Mouse (Mus musculus) midbrain, embryonic 15.5 days (tissue): ENCODE results near the gene Gm18596. TPM values are rescaled to one million over a fixed set of nuclear protein-coding genes. Genes with fewer than 3 reads are reported as not detected.

Source experiments
- ATAC-seq: fragments of 200-750 bp; cut with Nextera tagmentation; replicated peaks from 2 replicates; pipeline ENCODE4 v1.8.0; 2017; ENCODE audit warnings: moderate TSS enrichment
- H3K27ac ChIP-seq: fragments of 300-500 bp; sonication (generic); 2 replicates; pipeline ENCODE4 v1.5.1; 2015; ENCODE audit warnings: mild to moderate bottlenecking, inconsistent platforms
- H3K27me3 ChIP-seq: fragments of 300-500 bp; sonication (generic); replicated peaks from 2 replicates; pipeline ENCODE4 v1.6.1; 2015; ENCODE audit warnings: inconsistent platforms
- H3K36me3 ChIP-seq: fragments of 300-500 bp; sonication (generic); replicated peaks from 2 replicates; pipeline ENCODE4 v1.6.1; 2015; ENCODE audit warnings: inconsistent platforms
- H3K4me1 ChIP-seq: fragments of 300-500 bp; sonication (generic); 2 replicates; pipeline ENCODE4 v1.6.1; 2015; ENCODE audit warnings: inconsistent platforms
- H3K4me2 ChIP-seq: fragments of 300-500 bp; sonication (generic); 2 replicates; pipeline ENCODE4 v1.6.1; 2015; ENCODE audit warnings: inconsistent platforms, mild to moderate bottlenecking, moderate library complexity
- H3K4me3 ChIP-seq: fragments of 300-500 bp; sonication (generic); 2 replicates; pipeline ENCODE4 v1.5.1; 2015; ENCODE audit warnings: mild to moderate bottlenecking, inconsistent platforms
- H3K9ac ChIP-seq: fragments of 300-500 bp; sonication (generic); 2 replicates; pipeline ENCODE4 v1.6.1; 2015; ENCODE audit warnings: mild to moderate bottlenecking, inconsistent platforms
- H3K9me3 ChIP-seq: fragments of 300-500 bp; sonication (generic); 2 replicates; pipeline ENCODE4 v1.6.1; 2016; ENCODE audit warnings: inconsistent platforms
- WGBS: fragments of 180-500 bp; shearing (Covaris S2); methylation state at CpG from one replicate; pipeline ENCODE4 v1.1.7; 2015; ENCODE audit warnings: mixed read lengths; 5-methylcytosine and 5-hydroxymethylcytosine counted together
- polyA plus RNA-seq: library from polyadenylated mRNA; unstranded; fragments of >200 nt; fragmentation: Nextera tagmentation; extraction: Ambion mirVana; gene quantifications from 2 replicates; pipeline ENCODE4 v1.2.1, GENCODE M21; 2015

Gene Gm18596
- polyA plus RNA-seq, 1 experiment from 2014 or later = not detected

GRCm38 (mm10) chr10:77697133-77697532, 45.3 kb downstream of the Gm18596 start, which contains the start of gene Gm9508:
Gene Gm9508 (minus strand): TSS chr10:77697233.
- H3K4me3 ChIP-seq = no peak within 1 kb of the TSS
- H3K9me3 ChIP-seq = no peaks in the 10 kb centered on the region
- no peak for ATAC-seq
- H3K36me3 ChIP-seq = no peaks in the 10 kb centered on the region
- H3K4me2 ChIP-seq = no peak within 1 kb of the TSS
- WGBS = 51% methylated on average over 4 of the region's 4 CpGs
- no peak within 1 kb of the TSS for H3K27ac ChIP-seq
- no peaks in the 10 kb centered on the region for H3K27me3 ChIP-seq
- no peak within 1 kb of the TSS for H3K9ac ChIP-seq
- H3K4me1 ChIP-seq = no peaks in the 10 kb centered on the region

Other genes starting within 250 kb of the Gm18596 start
- 48.0 and 52.8 TPM in 2 replicates for gene Fam207a, start 226.9 kb downstream of the Gm18596 start, polyA plus RNA-seq
- gene Itgb2, start 212.4 kb downstream of the Gm18596 start, polyA plus RNA-seq = 0.81 and 0.87 TPM in 2 replicates
- gene Pttg1ip, start 160.9 kb downstream of the Gm18596 start, polyA plus RNA-seq = 68.6 and 72.0 TPM in 2 replicates
- gene Sumo3, start 136.5 kb downstream of the Gm18596 start, polyA plus RNA-seq = 308 and 325 TPM in 2 replicates
- gene Gm49325, start 136.4 kb downstream of the Gm18596 start, polyA plus RNA-seq = 2.5 TPM in 1 of 2 replicates, not detected in the other
- 91.1 and 97.2 TPM in 2 replicates for gene Ube2g2, start 120.4 kb downstream of the Gm18596 start, polyA plus RNA-seq
- 1.5 and 1.7 TPM in 2 replicates for gene Tspear, start 56.1 kb downstream of the Gm18596 start, polyA plus RNA-seq
- gene Gm19402, start 51.9 kb downstream of the Gm18596 start, polyA plus RNA-seq = not detected in 2 replicates
- not detected in 2 replicates for gene Gm9508, start 45.4 kb downstream of the Gm18596 start, polyA plus RNA-seq
- not detected in 2 replicates for gene Gm10272, start 36.0 kb downstream of the Gm18596 start, polyA plus RNA-seq
- not detected in 2 replicates for gene Gm10024, start 31.2 kb downstream of the Gm18596 start, polyA plus RNA-seq
- not detected in 2 replicates for gene Gm10142, start 26.8 kb downstream of the Gm18596 start, polyA plus RNA-seq
- not detected in 2 replicates for gene Krtap12-1, start 22.0 kb downstream of the Gm18596 start, polyA plus RNA-seq
- not detected in 2 replicates for gene Gm10100, start 16.2 kb downstream of the Gm18596 start, polyA plus RNA-seq
- gene Gm9736, start 8.7 kb upstream of the Gm18596 start, polyA plus RNA-seq = not detected in 2 replicates
- gene Gm3233, start 17.0 kb upstream of the Gm18596 start, polyA plus RNA-seq = not detected in 2 replicates
- not detected in 2 replicates for gene Gm3238, start 28.7 kb upstream of the Gm18596 start, polyA plus RNA-seq
- not detected in 2 replicates for gene Gm7138, start 34.3 kb upstream of the Gm18596 start, polyA plus RNA-seq
- not detected in 2 replicates for gene Gm3250, start 39.9 kb upstream of the Gm18596 start, polyA plus RNA-seq
- gene Gm7137, start 45.6 kb upstream of the Gm18596 start, polyA plus RNA-seq = not detected in 2 replicates
- gene Gm9639, start 52.4 kb upstream of the Gm18596 start, polyA plus RNA-seq = not detected in 2 replicates
- gene Gm19668, start 56.5 kb upstream of the Gm18596 start, polyA plus RNA-seq = not detected in 2 replicates
- not detected in 2 replicates for gene Gm9507, start 69.2 kb upstream of the Gm18596 start, polyA plus RNA-seq
- not detected in 2 replicates for gene Gm2696, start 72.0 kb upstream of the Gm18596 start, polyA plus RNA-seq
- gene Krtap10-4, start 84.5 kb upstream of the Gm18596 start, polyA plus RNA-seq = not detected in 2 replicates
- not detected in 2 replicates for gene Krtap10-10, start 93.3 kb upstream of the Gm18596 start, polyA plus RNA-seq
- not detected in 2 replicates for gene Gm36176, start 104.2 kb upstream of the Gm18596 start, polyA plus RNA-seq
- not detected in 2 replicates for gene Gm10318, start 110.2 kb upstream of the Gm18596 start, polyA plus RNA-seq
- gene Gm3285, start 119.3 kb upstream of the Gm18596 start, polyA plus RNA-seq = not detected in 2 replicates
- 24.2 and 24.3 TPM in 2 replicates for gene Lrrc3, start 159.9 kb upstream of the Gm18596 start, polyA plus RNA-seq
- 3.7 and 6.1 TPM in 2 replicates for gene Trpm2, start 227.9 kb upstream of the Gm18596 start, polyA plus RNA-seq
- 48.3 and 49.5 TPM in 2 replicates for gene 1810043G02Rik, start 235.9 kb upstream of the Gm18596 start, polyA plus RNA-seq